Mouse (Mus musculus) ES-Bruce4 (cell line): ENCODE data around the gene Dcst2. TPM values are rescaled to one million over a fixed set of nuclear protein-coding genes. Genes with fewer than 3 reads are reported as not detected.

Experiments used
- H3K27ac ChIP-seq: 2 replicates; pipeline ENCODE4 v1.5.1; 2012; ENCODE audit warnings: low read length, inconsistent platforms; ENCODE audit not compliant: insufficient read depth
- H3K27me3 ChIP-seq: 2 replicates; pipeline ENCODE4 v1.6.1; 2012; ENCODE audit warnings: mild to moderate bottlenecking, low read length, inconsistent platforms; ENCODE audit not compliant: control insufficient read depth, poor library complexity, insufficient read depth, severe bottlenecking
- H3K36me3 ChIP-seq: 2 replicates; pipeline ENCODE4 v1.6.1; 2012; ENCODE audit warnings: inconsistent platforms, mild to moderate bottlenecking, low read length, moderate library complexity; ENCODE audit not compliant: control insufficient read depth, poor library complexity, insufficient read depth, severe bottlenecking
- H3K4me1 ChIP-seq: one replicate; pipeline ENCODE4 v1.8.1; 2011; ENCODE audit warnings: low read length; ENCODE audit not compliant: control insufficient read depth, insufficient read depth
- H3K4me3 ChIP-seq: 2 replicates; pipeline ENCODE4 v1.5.1; 2011; ENCODE audit warnings: low read depth, mild to moderate bottlenecking, low read length
- H3K9ac ChIP-seq: 2 replicates; pipeline ENCODE4 v1.6.1; 2012; ENCODE audit warnings: low read depth, mild to moderate bottlenecking, inconsistent platforms; ENCODE audit not compliant: poor library complexity, severe bottlenecking
- H3K9me3 ChIP-seq: replicated peaks from 2 replicates; pipeline ENCODE4 v1.6.1; 2012; ENCODE audit warnings: mild to moderate bottlenecking, low read length, inconsistent platforms; ENCODE audit not compliant: control insufficient read depth, poor library complexity, insufficient read depth, severe bottlenecking
- CTCF ChIP-seq: IDR thresholded peaks from one replicate; pipeline ENCODE4 v1.8.1; 2011; ENCODE audit warnings: low read depth, low read length
- EP300 ChIP-seq: IDR thresholded peaks from 2 replicates; pipeline ENCODE4 v1.6.1; 2011; ENCODE audit warnings: low read depth, low read length; ENCODE audit not compliant: insufficient read depth
- POLR2A ChIP-seq: IDR thresholded peaks from one replicate; pipeline ENCODE4 v1.8.1; 2011; ENCODE audit warnings: low read length; ENCODE audit not compliant: insufficient read depth
- polyA plus RNA-seq: library from polyadenylated mRNA; stranded (reverse); fragments of >200 nt; gene quantifications from 2 replicates; pipeline ENCODE4 v1.2.4, GENCODE M21; 2011; ENCODE audit warnings: low read depth; ENCODE audit not compliant: missing spikeins, insufficient read depth, insufficient read length

Gene Dcst2
- polyA plus RNA-seq, 1 experiment, result 0.25 TPM

- Histone ChIP-seq H3K27me3 (peaks cover 17% of the 10 kb centered on the region), H3K9me3 (no peaks in the 10 kb centered on the region), H3K36me3 (no peaks in the 10 kb centered on the region), H3K4me3 (peak overlapping the region; percentile 62), H3K4me1 (no peaks in the 10 kb centered on the region), H3K9ac (peak overlapping the region; percentile 30), H3K27ac (no peak overlapping the region)
- TF ChIP-seq CTCF (no peak), POLR2A (no peak), EP300 (no peak)
These were observed 40.3 kb upstream of the Dcst2 start for GRCm38 (mm10) chr3:89321183-89322130.

DNA sequence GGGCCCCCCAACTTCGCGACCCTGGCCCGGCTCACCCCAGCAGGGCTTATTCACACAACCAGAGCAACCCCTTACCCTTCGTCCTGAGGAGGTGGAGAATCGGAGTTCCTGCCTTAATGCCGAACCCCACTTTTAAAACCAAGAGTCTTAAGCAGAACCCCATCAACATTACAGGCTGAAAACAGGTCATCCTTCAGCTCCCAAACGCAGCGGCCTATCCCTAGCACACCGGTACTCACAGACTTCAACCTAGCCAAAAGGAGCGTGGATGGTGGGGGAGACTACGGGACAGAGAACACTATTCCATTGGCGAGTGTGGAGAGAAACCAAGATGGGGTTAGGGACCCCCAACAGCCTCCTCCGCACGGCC lies 39.7 kb upstream of the Dcst2 start:
- Histone ChIP-seq H3K4me3 (peak overlapping the region; percentile 62), H3K27ac (no peak overlapping the region), H3K36me3 (no peaks in the 10 kb centered on the region), H3K9me3 (no peaks in the 10 kb centered on the region), H3K4me1 (peaks cover 2% of the 10 kb centered on the region), H3K27me3 (peaks cover 17% of the 10 kb centered on the region), H3K9ac (peak overlapping the region; percentile 30)
- TF ChIP-seq CTCF, result no peak
- no peak for TF ChIP-seq EP300
- no peak for TF ChIP-seq POLR2A

GRCm38 (mm10) chr3:89322514-89323165 lies 39.1 kb upstream of the Dcst2 start, which contains the start of gene Efna3:
Gene Efna3 (minus strand): TSS chr3:89322965.
- Histone ChIP-seq H3K27me3 (peaks cover 17% of the 10 kb centered on the region), H3K4me3 (peak within 1 kb of the TSS; percentile 62), H3K4me1 (peaks cover 3% of the 10 kb centered on the region), H3K9ac (peak within 1 kb of the TSS; percentile 30), H3K27ac (no peak within 1 kb of the TSS), H3K9me3 (no peaks in the 10 kb centered on the region), H3K36me3 (no peaks in the 10 kb centered on the region)
- TF ChIP-seq EP300 (no peak), POLR2A (no peak), CTCF (no peak)

GRCm38 (mm10) chr3:89325882-89326281 lies 35.9 kb upstream of the Dcst2 start:
- Histone ChIP-seq H3K27me3 (peaks cover 10% of the 10 kb centered on the region), H3K36me3 (no peaks in the 10 kb centered on the region), H3K9ac (no peak overlapping the region), H3K4me3 (no peak overlapping the region), H3K9me3 (no peaks in the 10 kb centered on the region), H3K27ac (no peak overlapping the region), H3K4me1 (peaks cover 11% of the 10 kb centered on the region)
- TF ChIP-seq CTCF (no peak), EP300 (no peak), POLR2A (no peak)

DNA sequence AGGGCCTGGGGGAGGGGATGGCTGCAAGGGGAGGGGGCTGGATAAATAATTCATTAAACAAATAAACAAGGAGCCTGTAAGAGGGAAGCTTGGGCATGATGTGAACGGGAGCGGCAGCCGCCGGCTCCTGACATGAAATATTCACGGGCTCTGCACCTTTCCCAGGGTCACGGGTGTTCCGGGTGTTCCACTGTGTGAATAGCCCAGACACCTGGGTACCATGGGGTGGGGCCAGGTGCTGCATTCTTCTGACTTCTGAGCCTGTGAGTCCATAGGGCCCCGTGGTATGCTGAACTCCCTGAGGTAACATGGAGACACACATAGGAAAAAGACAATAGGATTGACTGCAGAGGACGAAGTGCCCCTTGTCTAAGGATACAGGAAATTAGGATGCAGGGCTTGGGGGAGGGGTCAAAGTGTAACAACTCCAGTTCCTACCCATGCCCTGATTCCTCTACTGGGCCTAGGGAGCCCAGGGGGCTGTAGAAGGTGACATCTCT lies 34.4 kb upstream of the Dcst2 start:
- no peak overlapping the region for H3K4me3 ChIP-seq
- no peaks in the 10 kb centered on the region for H3K36me3 ChIP-seq
- peak overlapping the region; percentile 44 for H3K27ac ChIP-seq
- H3K4me1 ChIP-seq, result peaks cover 11% of the 10 kb centered on the region
- H3K27me3 ChIP-seq, result no peaks in the 10 kb centered on the region
- TF ChIP-seq POLR2A (no peak), CTCF (no peak), EP300 (no peak)
- H3K9me3 ChIP-seq, result no peaks in the 10 kb centered on the region
- H3K9ac ChIP-seq, result peak overlapping the region; percentile 44; the same call in 1 of the 2 replicates

DNA sequence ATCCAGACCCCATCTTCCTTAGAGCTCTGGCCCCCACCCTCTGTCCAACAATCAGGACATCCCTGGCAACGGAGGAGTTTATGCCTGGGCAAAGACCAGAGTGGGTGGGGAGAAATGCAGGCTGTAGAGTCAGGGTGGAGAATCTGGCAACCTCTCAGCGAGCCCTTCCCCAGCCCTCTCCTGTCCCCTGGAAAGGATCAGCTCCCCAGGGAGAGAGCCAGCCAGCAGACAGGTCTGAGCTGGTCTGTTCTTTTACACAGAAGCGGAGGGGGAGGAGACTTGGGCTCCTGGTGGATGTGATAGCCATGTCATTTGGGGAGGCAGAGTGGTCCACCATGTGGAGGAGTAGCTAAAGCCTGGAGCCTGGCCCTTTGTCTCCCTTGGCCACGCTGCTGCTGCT lies 33.2 kb upstream of the Dcst2 start:
- Histone ChIP-seq H3K36me3 (0 out of 2 replicates have a peak, but pooled peaks cover under 1% of the 10 kb centered on the region), H3K9me3 (no peaks in the 10 kb centered on the region), H3K9ac (peak overlapping the region; percentile 44; the same call in 1 of the 2 replicates), H3K4me1 (peaks cover 14% of the 10 kb centered on the region), H3K4me3 (no peak overlapping the region), H3K27me3 (no peaks in the 10 kb centered on the region), H3K27ac (peak overlapping the region; percentile 44)
- TF ChIP-seq CTCF (no peak), EP300 (peak; percentile 75; the same call in 1 of the 2 replicates), POLR2A (peak; percentile 21)
